Mouse (Mus musculus) layer of hippocampus, adult 11-12 months (tissue): ENCODE results near the gene Evc2.

Experiments used
- DNase-seq: peaks from one replicate; pipeline ENCODE4 v3.0.0; 2022; ENCODE audit warnings: low spot score

The Evc2 gene

DNA sequence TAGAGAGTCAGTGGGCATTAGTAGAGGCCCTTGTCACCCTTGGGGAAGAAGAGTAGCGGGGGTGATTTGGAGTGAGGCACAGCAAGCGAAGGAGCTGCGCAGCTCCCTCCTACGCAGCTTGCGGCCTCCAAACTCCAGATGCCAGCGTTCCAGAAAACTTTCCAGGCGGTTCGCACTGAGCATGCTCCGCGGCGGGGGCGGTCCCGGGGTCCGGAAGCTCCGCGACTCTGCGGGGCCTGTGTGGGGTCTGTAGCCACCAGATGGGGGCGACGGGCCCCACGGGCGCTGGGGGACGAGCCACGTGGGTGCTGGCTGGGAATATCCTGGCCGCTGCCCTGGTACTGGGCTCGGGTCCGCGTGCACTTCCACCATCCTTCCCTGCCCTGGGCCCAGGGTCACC is at the start of gene Evc2:
Gene Evc2, plus strand, starts transcription at position 212 of the 400 bp plus-strand sequence.
- peak; percentile 67 for DNase-seq

- DNase-seq, result peak; percentile 58
Measured at GRCm38 (mm10) chr5:37289236-37289635, 49.1 kb upstream of the Evc2 start.

GRCm38 (mm10) chr5:37290983-37291382 is 47.3 kb upstream of the Evc2 start:
- no peak for DNase-seq

DNA sequence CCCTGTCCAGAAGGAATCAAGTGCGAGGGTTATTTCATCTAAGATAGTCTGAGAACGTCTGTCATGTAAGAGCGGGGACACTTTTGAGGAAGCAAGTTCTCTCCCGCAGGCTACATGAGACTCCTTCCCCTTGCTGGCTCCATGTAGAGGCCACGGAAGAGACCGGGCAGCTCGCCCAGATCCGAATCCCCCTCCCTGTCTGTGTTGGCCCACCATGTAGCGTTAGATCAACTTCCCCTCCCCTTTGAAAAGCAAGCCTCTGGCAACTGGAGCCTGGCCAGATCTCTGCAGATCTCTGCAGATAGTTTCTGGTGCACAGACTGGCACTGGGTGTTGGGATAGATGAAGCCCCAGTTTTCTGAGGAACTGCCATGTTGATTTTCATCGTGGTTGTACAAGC is 41.6 kb upstream of the Evc2 start:
- DNase-seq, result no peak

DNA sequence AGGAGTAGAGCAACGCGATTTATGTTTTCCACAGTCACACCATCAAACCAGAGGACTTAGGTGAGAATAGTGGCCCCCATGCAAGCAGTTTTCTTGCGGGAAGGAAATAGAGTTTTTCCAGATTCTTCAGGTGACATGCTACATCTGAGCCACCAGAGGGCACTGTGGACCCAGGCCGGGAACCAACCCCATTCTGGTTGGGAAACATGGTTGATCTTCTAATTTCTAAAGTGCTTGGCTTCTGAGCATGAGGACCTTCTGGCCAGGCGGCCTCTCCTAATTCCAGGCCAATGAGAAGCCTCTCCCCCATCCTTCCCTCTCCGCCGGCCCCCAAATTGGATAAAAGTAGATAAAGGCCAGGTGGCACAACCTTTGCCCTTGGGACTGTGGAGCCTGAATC is 39.9 kb upstream of the Evc2 start:
- DNase-seq, result no peak

GRCm38 (mm10) chr5:37310026-37310425 is 28.3 kb upstream of the Evc2 start:
- no peak for DNase-seq

DNA sequence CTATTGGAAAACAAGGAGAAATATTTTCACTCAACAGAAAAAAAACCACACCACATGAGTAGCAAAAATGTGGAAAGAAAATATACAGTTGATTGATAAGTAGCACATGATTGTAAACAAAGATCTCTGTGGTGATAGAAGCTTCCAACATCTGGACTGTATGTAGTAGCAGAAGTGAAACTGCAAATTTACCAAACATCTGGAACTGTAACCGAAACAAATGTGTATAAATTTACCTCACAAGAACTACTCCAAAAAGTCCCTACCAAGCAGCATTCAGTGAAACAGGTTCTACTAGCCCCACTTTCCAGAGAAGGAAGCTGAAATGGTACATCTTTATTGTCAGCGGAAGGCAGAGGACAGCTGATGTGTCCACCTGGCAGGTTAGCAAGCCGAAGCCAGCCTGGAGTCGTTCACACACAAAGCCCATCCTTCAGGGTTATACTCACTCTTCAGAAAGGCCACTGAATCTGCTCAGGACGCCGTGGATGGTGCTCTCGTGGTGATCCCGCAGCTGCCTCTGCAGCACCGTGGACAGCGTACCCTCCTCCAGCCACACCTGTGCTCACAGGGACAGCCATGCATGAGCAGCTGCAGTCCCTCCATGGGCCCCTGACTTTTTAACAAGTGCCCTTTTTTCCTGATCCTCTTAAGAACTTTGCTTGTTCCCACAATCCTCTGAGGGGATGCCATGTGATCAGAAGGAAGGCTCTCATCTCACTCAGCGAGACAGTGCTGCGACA is 25.1 kb upstream of the Evc2 start:
- DNase-seq, result no peak

- DNase-seq, result no peak
Measured at GRCm38 (mm10) chr5:37318715-37319114, 19.6 kb upstream of the Evc2 start.

DNA sequence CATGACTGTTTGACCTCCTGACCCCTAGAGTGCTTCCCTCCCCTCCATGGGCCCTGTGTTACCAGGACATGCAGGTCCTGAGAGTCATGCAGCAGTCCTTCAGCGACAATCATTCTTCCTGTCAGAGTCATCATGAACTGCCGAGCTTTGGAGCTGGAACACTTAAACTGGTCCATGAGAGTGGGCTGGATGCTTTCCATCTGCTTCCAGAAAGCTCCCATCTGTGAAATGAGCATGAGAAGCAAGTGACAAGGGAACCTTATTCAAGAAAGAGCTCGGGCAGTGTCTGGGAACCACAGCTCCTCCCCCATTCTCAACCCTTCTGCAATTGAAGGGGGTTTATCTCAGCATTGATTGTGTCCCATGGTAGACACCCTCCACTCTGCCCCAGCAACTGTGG is 18.1 kb upstream of the Evc2 start:
- DNase-seq, result peak; percentile 48

DNA sequence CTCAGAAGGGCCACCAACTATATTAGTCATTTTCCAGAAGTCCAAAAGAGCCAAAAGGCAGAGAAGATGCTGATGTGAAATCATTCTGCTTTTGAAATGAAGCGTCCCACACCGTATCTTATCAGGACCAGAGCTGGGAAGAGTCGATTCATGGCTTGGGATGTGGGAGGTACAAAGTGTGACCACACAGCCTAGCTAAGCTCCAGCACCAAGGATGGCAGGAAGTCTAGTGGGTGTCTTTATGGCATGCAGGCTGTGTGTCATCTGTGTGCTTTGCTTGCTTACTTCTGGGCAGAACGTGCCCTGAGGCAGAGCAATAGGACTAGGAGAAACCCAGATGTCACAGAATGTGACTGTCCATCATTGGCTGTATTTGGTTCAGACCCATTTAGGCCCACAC is 17.5 kb upstream of the Evc2 start:
- DNase-seq, result no peak

DNA sequence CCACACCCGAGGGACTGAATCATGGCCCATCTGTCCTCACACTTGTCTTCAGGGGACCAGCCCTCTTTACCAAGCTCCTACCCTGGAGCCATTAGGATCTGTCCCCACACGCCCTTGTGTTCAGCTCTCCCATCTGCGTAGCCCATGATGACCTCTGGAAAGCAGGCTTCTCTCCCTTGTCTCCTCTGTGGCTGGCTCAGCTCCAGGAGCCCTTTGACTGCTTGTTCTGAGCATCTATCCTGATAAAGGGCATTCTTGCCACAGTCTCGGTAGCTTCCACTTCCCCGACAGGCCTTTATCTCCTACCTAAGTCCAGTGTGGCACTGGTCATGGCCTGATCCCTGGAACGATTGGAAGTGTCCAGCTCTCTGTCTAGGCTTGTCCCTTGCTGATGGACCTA is 11.6 kb upstream of the Evc2 start:
- no peak for DNase-seq

- DNase-seq, result no peak
Measured at GRCm38 (mm10) chr5:37330449-37331132, 7.7 kb upstream of the Evc2 start.

- DNase-seq, result no peak
Measured at GRCm38 (mm10) chr5:37331133-37331505, 7.2 kb upstream of the Evc2 start.

GRCm38 (mm10) chr5:37332066-37332465 is 6.2 kb upstream of the Evc2 start:
- DNase-seq, result no peak

- DNase-seq, result no peak
Measured at GRCm38 (mm10) chr5:37335061-37335460, 3.2 kb upstream of the Evc2 start.

DNA sequence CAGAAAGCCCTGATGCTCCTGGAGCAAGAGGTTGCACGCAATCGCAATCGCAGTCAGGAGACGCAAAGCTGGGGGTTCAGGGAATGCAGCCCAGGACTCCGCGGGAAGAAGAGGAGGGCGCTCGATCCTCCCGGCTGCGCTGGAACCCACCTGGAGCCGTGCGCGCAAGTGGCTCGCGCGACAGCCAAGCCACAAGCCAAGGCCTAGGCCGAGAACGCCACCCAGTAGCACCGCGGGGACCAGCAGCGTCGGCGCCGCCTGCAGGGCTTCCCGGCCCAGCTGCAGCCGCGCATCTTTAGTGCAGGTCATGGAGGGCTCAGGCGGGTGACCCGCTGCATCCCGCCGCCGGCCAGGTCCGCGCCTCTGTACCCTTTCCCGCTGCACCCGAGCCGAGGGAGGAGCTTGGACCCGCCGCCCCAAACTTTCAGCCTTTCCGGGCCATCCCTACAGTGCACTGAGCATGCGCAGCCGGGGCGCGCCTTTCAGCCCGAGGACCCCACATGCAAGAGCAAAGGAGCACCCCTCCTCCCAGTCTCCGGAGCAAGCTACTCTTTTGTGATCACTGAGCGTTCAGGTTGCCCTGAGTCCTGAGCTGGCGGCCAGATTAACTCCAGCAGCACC is 1.7 kb upstream of the Evc2 start, which contains the start of gene Evc:
Gene Evc, minus strand, starts transcription at position 410 of the 621 bp plus-strand sequence.
- DNase-seq, result peak; percentile 23

DNA sequence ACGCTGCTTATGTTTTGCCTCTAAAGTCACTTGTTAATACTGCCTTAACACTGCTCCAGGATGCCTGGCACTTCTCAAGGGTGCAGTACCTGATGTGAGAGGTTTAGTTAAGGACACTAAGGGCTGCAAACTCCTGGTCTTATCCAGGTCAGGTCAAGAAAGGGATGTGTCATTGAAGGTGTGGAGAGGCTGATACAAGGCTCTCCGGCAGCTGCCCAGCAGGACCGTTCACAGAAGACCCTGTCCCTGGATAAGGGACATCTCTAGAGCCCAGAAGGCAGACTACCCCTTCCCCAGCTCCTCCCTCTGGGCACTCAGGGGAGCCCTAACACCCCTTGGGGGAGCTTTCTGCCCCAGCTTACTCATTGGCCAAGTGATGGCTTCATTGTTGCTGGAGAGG is 603 bp upstream of the Evc2 start:
- DNase-seq, result no peak

GRCm38 (mm10) chr5:37343962-37344361 is 5.7 kb downstream of the Evc2 start:
- DNase-seq, result no peak

- DNase-seq, result no peak
Measured at GRCm38 (mm10) chr5:37351791-37352190, 13.5 kb downstream of the Evc2 start.

- DNase-seq, result peak; percentile 62
Measured at GRCm38 (mm10) chr5:37354385-37354784, 16.1 kb downstream of the Evc2 start.

DNA sequence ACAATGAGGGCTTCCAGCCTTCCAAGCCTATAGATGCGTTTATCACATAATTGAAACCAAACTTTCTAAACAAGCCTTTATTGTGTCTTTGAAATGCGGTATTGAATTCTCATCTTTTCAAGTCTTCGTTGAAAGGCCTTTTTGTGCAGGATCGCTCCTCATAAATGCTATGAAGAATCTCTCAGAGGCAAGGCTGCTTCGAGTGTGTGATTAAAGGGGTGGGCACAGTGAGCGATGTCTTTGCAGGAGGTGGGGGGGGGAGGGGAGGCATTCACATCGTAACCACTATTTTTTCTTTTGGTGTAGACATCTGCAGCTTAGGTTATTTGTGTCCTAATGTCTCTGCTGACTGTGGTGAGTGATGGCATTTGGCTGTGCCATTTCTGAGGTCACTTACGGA is 17.7 kb downstream of the Evc2 start:
- no peak for DNase-seq

GRCm38 (mm10) chr5:37362618-37363017 is 24.3 kb downstream of the Evc2 start:
- DNase-seq, result no peak

- no peak for DNase-seq
Measured at GRCm38 (mm10) chr5:37363284-37363683, 25.0 kb downstream of the Evc2 start.
